Mouse (Mus musculus) gastrocnemius, adult 18-20 months (tissue): Measurements from ENCODE around the gene Mgmt. TPM values are rescaled to one million over a fixed set of nuclear protein-coding genes. Genes with fewer than 3 reads are reported as not detected.
A peak's percentile ranks its signal among the peaks of the same experiment; 100 is the strongest.

Experiments
- DNase-seq: peaks from one replicate; pipeline ENCODE4 v3.0.0; 2021; ENCODE audit warnings: low spot score
- total RNA-seq, 2 experiments: library from RNA; stranded (reverse); gene quantifications; 2 replicates each; pipeline ENCODE4 v1.2.3; 2021

The Mgmt gene
- total RNA-seq, 2 experiments from 2014 or later, result 3.5 to 3.7 TPM

DNA sequence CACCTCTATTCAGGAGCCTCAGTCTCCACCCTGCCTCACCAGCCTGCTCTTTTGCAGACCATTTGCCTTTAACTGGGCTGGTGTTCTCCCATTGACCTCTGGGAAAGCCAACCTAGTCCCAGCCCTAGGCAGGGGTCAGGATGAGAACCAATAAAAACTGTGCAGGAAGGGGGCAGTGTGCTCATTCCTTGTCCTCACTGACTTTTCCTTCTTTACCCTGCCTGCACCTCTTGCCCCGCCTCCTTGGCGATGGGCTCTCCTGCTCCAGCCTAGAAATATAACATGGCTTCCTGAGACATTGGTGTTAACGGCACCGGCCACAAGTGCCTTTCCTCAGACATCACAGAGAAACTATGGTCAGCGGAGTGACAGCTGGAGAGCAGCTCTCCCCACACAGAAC lies 161.7 kb downstream of the Mgmt start:
- DNase-seq, result no peak

DNA sequence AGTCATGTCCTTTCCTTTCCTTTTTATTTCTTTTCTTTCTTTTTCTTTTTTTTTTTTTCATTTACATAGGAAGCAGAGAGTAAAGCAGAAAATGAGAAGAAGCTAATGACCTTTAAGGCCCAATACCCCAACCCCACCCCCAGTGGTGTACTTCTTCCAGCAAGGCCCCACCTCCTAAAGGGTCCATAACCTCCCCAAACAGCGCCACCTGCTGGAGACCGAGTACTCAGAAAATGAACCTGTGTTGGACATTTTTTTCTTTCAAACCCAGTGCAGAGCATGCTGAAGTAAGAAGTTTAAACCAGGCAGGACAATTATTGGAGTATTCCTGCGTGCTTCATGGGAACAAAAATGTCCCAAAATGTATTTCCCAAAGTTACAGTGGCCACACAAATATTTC lies 166.1 kb downstream of the Mgmt start:
- DNase-seq, result no peak

DNA sequence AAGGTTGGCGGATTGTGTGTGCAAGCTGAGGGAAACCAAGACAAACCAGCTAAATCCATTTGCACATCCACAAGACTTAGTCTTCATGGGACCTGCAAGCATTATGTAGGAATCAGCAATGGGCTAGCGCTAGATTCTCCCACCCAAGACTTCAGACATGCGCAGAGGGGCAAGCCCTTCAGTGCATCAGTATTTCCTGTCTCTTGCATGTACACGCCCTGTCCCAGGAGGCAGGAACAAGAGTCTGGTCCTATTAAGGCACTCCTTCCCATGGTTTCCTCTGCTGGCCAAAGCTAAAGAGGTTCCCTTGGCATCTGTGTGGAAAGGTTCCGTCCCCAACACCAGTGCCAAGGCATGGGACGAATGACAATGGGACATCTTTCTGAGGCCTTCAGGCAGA lies 166.7 kb downstream of the Mgmt start:
- no peak for DNase-seq

DNA sequence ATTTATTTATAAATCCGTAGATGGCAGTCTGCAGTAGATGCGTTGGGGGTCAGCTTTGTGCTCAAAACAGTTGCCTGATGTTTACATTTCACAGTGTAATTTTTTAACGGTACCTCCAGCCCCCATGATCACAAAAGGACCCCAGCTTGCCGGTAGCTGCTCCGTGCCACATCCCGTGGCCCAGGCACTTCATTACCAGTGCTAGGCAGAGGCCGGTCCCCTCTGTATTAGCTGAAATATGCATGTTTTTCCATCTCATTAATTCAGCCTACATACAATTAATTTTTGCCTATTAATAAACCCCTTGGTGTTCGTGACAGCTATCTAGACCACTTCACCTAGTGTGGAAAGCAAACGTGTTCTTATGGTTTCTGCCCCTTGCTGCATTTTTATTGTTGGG lies 169.8 kb downstream of the Mgmt start:
- DNase-seq, result no peak

DNA sequence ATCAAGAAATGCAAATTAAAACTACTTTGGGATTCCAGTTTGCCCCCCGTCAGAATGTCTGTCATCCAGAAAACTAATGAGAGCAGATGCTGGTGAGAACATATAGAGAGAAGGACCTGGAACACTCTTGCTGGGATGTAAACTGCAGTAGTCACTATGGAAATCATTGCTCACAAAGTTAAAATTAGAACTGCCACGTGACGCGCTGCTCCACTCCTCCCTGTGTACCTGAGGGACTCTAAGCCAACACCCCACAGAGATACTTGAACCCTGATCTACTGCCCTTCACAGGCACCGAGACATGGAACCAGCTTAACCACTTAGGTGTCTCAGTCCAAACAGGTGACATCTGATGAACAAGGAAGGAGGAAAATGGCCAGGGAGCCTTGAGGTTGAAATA lies 171.0 kb downstream of the Mgmt start:
- DNase-seq, result no peak

DNA sequence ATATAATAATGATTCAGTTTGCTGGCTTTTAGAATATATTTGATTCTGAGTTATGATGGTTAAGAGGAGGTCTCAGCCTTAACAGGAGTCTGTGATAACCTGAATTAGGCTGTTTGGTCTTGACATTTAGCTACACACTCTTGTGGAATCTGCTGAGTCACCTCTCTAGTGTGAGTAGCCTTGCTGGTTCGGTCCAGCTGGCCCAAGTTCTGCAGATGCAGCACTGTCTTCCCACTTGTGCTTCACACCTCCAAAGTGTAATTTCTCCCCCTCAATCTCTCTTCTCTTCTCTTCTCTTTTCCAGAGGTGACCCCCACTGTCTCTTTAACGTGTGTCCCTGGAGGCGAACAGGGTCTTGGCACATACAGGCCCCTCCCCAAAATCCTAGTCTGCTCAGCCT lies 171.8 kb downstream of the Mgmt start:
- DNase-seq, result no peak

DNA sequence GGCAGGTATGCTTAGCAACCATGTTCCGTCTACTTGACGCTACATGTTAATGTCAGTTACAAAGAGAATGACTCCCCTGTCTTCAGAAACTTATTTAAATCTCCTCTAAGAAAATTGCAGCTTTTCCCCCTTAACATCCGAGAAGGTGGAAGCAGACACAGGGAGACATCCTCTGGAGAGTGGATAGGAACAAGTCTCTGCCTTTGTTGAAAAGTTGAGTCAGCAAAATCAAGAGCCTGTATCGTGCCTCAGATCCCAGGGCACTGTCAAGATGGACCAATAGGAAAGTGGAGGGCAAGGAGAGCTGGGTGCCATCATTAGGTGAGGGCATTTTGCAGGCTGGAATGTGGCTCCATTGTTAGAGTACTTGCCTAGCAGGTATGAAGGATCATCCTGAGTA lies 172.6 kb downstream of the Mgmt start:
- DNase-seq, result no peak

DNA sequence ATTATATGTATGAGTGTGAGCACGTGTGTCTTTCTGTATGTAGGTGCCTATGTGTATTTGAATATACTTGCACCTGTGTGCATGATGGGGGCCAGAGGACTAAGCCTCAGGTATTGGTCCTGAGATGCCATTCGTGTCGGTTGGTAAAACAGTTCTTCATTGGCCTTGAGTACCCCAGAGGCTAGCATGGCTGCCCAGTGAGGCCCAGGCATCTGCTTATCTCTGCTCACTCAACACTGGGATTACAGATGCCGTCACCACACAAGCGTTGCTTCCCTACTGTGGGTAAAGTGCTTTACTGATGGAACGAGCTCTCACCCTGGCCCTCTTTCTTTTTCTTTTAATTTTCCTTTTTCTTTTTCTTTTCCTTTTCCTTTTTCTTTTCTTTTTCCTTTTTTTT lies 173.3 kb downstream of the Mgmt start:
- no peak for DNase-seq

DNA sequence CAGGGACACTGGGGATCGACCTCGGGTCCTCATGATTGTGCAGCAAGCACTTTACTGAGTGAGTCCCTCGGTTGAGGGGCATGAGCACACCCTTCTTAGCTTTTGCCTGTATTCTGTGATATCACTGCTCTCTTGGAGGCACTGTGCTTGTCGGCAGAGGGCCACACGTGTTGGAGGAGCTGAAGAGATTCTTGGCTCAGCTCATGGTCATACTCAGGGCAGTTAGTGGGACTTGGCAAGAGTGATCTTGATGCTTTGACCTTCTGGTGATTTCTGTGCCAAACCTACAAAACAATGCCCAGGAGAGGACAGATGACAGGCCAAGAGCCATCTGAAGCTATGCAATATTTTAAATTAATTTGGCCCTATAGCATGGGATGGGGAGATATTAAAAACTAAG lies 174.4 kb downstream of the Mgmt start:
- DNase-seq, result no peak

DNA sequence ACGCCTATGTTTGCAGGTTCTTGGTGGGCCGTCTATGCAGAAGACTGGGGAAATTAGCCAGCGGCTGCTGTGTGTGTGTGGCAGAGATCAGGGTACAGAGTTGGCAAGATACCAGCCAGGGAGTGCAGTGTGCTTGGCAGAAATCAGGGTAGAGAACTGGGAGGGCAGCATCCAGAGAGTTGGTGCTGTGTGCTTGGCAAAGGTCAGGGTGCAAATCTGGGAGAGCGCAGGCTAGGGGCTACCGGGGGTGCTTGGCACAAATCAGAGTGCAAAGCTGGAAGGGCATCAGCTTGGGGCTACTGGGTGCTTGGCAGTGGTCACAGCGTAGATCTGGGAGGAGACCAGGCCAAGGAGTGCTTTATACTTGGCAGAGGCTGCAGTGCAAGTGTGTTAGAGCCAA lies 175.4 kb downstream of the Mgmt start:
- DNase-seq, result no peak

DNA sequence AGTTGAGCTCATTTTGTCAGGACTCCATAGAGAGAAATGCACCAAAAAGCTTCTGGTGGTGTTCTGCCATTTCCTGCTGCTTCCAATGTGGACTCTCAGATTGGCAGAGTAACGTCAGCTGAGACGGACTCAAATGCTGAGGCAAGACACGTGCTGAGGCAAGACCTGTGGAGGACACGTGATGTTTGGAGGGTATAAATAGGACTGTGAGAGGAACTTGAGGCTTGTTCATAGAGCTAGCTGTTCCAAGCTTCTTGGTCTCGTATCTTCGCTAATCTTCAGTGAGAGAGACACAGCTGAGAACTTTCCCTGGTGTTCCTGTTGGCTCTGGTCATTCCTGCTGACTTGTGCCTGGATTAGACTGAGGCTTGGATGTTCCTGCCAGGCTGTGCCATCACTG lies 176.9 kb downstream of the Mgmt start:
- no peak for DNase-seq

DNA sequence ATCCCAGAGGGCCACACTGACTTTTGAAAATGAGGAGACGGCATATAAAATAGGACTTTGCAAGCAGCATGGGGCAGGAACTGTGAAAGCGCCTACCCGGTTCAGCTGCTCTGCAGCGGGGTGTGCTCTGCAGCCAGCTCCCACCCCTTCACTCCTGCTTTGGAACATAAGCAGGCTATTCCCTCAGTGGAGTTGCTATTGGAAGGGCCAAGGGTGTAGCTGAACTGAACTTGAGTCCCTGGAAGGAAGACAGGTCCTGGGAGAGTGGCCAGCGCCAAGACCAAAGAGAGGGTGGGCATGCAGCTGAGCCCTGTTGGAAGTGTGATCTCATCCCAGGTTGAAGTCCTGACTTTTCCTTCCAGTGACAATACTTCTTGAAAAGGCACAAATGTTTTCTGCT lies 179.5 kb downstream of the Mgmt start:
- DNase-seq, result peak; percentile 68

DNA sequence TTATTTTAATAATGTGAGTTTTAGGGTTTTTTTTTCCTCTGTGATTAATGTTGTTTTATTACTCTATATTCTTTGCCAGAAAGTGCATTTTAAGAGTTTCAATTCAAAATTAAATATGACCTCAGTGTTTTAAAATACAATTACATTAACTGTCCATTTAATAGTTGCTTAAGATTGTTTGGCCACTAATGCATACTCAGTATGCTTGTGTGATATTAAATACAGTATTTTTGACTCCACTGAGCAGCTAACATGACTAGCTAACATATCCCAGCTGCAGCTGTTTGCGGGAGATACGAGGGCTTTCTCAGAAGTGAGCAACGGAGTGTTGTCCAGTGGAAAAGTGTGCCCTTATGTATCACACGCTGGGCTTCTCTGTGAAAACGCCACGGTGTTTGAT lies 179.9 kb downstream of the Mgmt start:
- no peak for DNase-seq

DNA sequence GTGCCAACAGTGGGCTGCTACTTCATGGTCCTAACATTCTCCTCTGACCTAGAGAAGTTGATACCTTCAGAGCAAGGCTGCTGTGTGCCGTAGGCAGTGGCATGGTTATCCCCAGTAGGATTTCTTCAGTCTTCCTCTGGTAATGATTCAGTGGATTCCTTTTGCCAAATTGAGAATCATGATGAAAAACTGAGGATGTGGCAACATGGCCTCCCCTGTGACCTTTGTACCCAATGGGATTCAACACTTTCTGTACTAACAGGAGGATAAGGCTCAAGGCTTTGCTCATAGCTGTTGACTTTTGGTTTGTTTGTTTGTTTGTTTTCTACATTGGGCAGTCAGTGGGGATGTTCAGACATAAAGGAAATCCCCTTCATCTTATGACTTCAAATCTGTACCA lies 180.9 kb downstream of the Mgmt start:
- DNase-seq, result no peak

DNA sequence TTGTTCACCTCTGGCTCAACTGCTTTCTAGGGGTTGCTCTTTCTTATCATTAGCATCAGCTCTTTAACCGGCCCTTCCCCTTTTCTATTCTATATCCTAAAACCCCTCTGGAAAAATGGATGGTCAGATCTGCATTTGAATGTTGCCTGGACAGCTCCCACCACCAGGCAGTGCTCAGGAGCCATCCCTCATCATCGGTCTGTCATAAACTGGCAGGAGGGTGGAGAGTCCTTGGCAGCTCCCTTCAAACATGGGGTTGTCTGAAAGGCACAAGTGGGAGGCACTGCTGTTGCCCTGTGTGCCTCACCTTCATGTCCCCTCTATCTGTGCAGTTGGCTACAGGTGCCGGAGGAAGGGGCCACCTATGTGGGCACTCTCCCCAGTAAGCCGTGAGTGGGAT lies 185.8 kb downstream of the Mgmt start:
- no peak for DNase-seq

DNA sequence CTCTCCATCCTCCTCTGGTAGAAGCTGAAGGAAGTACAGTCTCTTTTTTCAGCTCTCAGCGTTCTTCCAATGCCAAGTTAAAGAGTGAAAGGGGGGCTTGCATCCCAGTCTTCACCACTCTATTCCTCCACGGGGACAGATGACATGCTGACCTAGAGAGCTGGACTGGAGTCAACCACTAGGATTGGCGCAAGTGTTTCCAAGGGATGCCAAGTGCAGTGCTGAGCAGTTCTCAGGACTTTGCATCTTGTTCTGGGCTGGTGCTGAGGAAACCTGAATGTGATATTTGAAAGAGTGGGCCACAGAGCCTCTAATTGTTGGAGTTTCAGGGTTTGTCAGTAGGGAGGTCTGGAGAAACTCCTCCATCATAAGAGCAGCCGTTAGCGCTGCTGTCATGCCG lies 187.8 kb downstream of the Mgmt start:
- DNase-seq, result no peak

DNA sequence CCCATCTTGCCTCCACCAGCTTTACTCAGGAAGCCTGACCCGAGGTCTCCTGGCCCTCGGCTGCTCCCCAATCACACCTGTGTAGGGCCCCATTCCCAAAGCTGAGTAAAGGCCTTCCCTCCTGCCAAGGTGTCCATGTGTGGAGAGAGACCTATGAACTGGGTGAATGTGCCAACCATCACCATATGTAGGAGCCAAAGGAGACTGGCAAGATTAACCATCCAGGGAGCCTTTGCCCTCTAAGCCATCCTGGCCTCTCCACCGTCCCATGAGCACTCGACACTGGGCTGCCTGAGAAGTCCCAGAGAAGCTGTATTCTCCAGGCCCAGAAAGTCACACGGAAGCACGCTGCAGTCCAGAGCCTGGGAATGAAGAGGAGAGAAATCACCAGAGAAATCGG lies 190.2 kb downstream of the Mgmt start:
- no peak for DNase-seq

DNA sequence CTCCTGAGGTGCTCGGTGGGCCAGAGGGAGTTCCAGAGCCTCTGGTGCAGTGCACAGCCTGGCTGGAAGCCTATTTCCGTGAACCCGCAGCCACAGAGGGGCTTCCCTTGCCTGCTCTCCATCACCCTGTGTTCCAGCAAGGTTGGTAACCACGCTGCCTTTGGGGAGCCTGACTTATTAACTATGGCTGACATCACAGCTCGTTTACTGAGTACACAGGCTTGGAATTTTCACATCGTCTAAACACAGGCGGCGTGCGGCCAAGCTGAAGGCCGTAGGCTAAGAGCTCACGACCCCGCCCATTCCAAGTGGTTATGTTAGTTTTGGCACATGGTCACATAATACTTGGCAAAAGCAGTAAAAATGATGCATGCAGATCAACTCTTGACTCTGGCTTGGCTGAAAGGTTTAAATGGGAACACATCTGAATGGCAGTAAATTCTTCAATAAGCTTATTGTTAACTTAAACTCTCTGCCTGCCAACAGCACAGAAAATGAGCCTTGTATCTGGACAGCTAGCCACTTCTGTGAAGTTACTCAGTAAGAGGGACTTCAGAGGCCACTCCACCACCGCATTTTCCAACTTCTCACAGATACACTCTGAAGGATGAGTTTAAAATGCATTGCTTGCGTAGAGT lies 191.7 kb downstream of the Mgmt start:
- DNase-seq, result peak; percentile 78

DNA sequence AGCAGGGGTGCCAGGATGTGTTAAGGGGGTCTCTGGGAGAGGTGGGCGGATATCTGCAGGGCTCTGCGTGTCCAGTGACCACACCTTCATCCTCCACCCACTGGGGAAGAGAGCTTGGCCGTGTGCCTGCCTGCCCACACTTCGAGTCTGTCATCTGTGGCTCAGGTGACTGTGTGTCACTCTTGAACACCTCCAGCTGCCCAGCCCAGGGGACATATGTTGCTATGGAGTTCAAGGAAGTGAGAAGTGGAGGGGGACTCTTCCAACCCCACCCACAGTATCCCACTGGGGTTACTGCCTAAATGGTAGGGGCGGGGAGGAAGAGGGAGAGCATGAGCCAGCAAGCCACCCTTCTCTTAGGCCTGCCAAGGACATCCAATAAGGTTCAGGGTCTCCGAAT lies 192.7 kb downstream of the Mgmt start:
- no peak for DNase-seq

DNA sequence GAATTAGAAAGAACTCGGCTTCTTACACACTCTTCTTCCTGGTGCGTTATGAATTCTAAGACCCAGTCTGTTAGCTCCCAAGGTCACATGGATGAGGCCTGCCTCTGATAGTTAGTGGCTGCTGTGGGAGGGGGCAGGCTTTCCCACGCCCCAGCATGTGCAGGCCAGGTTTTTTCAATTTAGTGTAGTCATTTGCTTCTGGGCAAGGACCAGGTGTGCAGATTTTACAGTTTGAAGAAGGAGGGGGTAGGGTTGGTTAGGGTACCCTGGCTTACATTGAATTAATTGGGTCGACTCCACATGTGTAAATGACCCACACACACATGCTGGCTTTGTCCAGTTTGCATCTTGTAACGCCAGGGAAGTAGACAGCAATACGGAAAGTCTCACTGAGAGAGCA lies 193.7 kb downstream of the Mgmt start:
- DNase-seq, result no peak

DNA sequence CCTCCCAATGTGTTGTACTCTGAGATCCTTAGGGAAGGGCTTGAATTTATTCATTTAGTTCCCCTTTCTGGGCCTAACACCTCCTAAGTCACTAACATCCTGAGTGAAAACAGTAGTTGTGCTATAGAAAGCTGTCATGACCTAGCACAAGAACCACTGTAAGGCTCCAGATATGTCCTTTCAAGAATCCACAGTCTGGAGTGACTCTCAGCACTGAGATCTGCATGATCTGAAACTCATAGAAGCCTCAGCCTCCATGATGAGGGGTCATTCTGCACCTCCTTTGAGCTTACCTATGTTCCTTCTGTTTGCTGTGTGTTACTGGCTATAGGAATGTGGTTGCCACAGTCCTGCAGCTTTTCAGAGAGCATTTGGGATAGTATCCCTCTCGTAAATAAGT lies 200.1 kb downstream of the Mgmt start:
- DNase-seq, result no peak

DNA sequence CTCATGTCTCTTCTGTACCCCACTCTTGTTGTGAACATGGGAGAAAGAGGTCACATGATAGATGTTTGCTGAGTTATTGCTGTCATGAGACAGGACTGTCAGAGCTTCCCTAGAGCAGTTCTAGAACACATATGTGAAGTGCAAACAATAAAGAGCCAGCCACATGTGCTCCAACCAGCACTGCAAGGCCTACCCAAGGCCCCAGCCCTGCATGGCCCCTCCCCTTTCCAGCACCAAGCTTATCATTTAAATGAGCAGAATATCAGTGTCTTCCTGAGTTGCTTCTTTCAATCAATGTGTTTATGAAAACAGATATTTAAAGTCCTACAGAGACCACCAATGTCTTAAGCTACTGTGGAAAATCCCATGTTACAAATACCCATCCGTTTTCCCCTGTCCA lies 201.3 kb downstream of the Mgmt start:
- DNase-seq, result no peak

DNA sequence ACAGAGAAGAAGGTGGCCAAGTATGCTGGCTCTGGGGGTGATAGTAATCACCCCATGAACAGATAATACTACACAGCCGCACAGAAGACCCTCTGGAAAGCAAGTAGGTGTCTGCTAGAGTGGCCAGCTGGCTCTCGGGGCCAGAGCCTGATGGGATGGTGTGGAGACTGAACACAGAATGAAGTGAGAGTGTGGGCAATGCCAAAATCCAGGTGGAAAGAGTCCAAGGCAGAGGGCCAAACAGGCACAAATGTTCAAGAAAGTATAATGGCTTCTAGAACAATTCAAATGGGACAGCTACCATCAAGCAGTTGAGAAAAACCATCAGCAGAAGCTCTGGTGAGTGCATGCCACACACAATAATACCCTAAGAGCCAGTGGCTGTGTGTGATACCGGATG lies 205.4 kb downstream of the Mgmt start:
- no peak for DNase-seq

DNA sequence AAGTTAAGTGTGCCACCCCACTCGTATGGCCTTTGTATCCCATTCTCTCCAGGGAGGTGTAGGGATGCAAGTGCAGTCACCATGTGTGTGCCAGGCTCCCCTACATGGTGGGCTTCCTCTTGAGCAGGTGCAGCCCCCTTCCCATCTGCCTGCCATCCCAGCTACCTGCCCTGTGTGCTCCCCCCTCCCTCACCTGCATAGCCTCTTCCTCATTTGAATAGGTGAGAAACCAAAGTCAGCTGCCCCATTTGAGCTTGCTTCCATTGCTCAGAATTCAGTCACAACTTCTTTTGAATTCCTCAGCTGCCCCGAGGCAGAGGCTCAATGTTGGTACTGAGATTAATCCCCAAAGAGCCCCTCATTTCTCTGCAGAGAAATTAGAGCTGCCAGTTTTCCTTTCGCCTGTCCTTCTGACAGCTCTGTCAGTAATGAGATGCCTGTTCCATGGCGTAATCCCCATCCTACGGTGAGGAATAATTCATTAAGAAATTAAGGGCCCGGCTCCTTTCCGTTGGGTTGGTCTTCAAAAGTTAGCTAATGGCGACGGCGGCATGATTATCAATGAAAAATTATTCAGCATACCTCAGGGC lies 208.3 kb downstream of the Mgmt start:
- DNase-seq, result no peak
